Mouse (Mus musculus): ENCODE results near the gene Uvrag. TPM values are rescaled to one million over a fixed set of nuclear protein-coding genes. Genes with fewer than 3 reads are reported as not detected.
"Not testable (repeated sequence)": the region's sequence is repeated elsewhere in the genome, so short reads cannot be mapped to it uniquely, and the experiment has no call there.

Gene Uvrag
- polyA plus RNA-seq, 1 experiment from 2014 or later: 25.8 TPM

DNA sequence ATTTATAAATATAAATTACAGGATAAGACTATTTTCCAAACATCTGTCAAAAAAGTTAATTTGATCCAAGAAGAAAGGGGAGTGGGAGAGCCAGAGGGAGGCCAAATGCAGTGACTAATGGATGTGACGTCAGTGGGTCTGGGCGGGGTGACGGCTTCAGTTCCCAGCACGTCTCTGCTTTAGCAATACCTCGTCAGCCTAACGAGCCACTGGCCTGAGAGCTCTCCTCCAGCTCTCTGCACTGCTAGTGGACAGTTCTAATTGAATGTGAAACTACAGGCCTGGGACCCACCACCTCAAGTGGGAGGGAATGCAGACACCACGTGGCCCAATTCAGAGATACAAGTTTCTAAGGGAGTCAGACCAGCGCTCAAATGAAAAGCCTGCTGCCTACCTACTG, 63.7 kb downstream of the Uvrag start:
- WGBS: 37% methylated on average over 8 of the region's 8 CpGs
- Histone ChIP-seq H3K27ac (ENCODE audit: low read depth) (peak overlapping the region; percentile 61), H3K9ac (ENCODE audit: low read length) (no peak overlapping the region), H3K27me3 (replicated peaks; ENCODE audit: control insufficient read depth, insufficient read depth, low read length) (no peaks in the 10 kb centered on the region), H3K36me3 (ENCODE audit: control insufficient read depth, insufficient read depth, low read length) (0 out of 2 replicates have a peak, but pooled peaks cover 5% of the 10 kb centered on the region), H3K4me3 (ENCODE audit: low read depth, low read length) (no peak overlapping the region), H3K4me1 (replicated peaks; ENCODE audit: control insufficient read depth, insufficient read depth, low read length) (peaks cover 21% of the 10 kb centered on the region), H3K9me3 (ENCODE audit: control insufficient read depth, low read length) (no peaks in the 10 kb centered on the region), H3K4me2 (ENCODE audit: low read length) (no peak overlapping the region)
- no peak for DNase-seq (ENCODE audit: low spot score)
- 0 out of 2 replicates have a peak, but pooled peaks have one; percentile 10 for ATAC-seq (replicated peaks; ENCODE audit: low FRiP score, low TSS enrichment, low read depth)

DNA sequence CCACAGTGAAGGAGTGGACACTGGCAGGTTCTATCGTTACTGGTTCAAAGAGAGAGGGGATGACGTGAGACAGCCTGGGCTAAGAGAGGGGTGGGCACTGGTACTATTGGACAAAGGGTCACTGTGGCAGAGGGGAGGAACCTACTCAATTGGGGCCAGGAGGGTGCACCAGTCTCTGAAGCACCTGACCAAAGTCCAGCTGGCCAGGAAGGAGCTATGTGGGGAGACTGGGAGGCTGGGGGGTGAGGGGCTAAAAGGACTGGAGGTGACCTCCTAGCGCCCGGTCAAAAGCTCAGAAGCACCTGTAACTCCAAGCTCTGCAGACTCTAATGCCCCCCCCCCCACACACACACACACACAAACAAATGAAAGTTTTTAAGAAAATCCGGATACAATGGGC, 65.8 kb downstream of the Uvrag start:
- H3K27me3 ChIP-seq (replicated peaks; ENCODE audit: control insufficient read depth, insufficient read depth, low read length): no peaks in the 10 kb centered on the region
- H3K9ac ChIP-seq (ENCODE audit: low read length): no peak overlapping the region
- ATAC-seq (replicated peaks; ENCODE audit: low FRiP score, low TSS enrichment, low read depth) (no peak), DNase-seq (ENCODE audit: low spot score) (no peak)
- no peak overlapping the region for H3K4me2 ChIP-seq (ENCODE audit: low read length)
- no peak overlapping the region for H3K4me3 ChIP-seq (ENCODE audit: low read depth, low read length)
- no peak overlapping the region for H3K27ac ChIP-seq (ENCODE audit: low read depth)
- H3K9me3 ChIP-seq (ENCODE audit: control insufficient read depth, low read length): no peaks in the 10 kb centered on the region
- H3K4me1 ChIP-seq (replicated peaks; ENCODE audit: control insufficient read depth, insufficient read depth, low read length): peaks cover 27% of the 10 kb centered on the region
- 87% methylated on average over 5 of the region's 5 CpGs for whole genome bisulfite sequencing
- H3K36me3 ChIP-seq (ENCODE audit: control insufficient read depth, insufficient read depth, low read length): no peaks in the 10 kb centered on the region

DNA sequence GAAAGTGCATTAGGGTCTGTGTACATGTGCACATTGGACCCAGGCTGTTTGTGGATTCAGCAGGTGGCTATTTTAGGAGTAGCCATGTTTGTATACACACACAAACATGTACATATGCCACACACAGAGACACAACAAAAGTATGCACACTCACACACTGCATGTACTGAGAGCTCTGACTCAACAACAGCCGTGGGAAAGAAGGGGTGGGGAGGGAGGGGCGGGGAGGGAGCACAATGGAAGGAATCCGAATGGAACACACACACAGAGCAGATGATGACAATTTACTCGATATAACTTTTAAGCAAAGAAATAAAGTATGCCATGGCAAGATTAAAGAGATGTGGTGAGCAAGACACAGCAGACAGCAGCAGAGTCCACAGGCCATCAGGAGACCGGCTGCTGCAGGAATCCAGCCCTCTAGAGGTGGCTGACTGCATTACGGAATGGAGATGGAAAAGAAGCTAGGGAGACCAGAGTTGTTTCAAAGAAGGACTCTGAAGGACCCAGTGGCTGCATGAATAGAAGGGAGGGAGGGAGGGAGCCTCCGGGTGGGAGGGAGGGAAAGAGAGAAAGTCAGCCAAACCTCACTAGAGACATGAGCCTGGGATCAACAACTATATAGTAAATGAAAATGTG, 67.1 kb downstream of the Uvrag start:
- Histone ChIP-seq H3K36me3 (ENCODE audit: control insufficient read depth, insufficient read depth, low read length) (0 out of 2 replicates have a peak, but pooled peaks cover under 1% of the 10 kb centered on the region), H3K4me3 (ENCODE audit: low read depth, low read length) (no peak overlapping the region), H3K4me2 (ENCODE audit: low read length) (no peak overlapping the region), H3K27me3 (replicated peaks; ENCODE audit: control insufficient read depth, insufficient read depth, low read length) (no peaks in the 10 kb centered on the region), H3K4me1 (replicated peaks; ENCODE audit: control insufficient read depth, insufficient read depth, low read length) (peaks cover 25% of the 10 kb centered on the region), H3K27ac (ENCODE audit: low read depth) (no peak overlapping the region), H3K9ac (ENCODE audit: low read length) (no peak overlapping the region), H3K9me3 (ENCODE audit: control insufficient read depth, low read length) (no peaks in the 10 kb centered on the region)
- peak; percentile 58 for ATAC-seq (replicated peaks; ENCODE audit: low FRiP score, low TSS enrichment, low read depth)
- DNase-seq (ENCODE audit: low spot score): peak; percentile 79
- WGBS: 27% methylated on average over 7 of the region's 7 CpGs

DNA sequence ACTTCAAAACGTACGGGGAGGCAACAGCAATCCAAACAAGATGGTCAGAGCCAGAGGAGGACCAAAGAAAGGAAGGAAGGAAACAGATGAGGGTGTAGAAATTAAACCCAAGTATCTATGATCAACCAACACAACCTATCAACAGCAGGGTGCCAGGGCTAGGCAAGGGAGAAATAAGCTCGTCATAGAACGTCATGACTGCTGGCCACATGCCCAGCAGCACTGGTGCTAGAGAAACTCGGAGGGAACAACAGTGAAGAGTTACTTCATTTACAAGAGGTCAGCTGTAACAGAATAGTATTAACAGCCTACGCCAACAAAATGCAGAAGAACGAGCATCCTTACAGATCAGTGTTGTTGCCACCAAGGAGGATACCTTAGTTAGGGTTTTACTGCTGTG, 73.2 kb downstream of the Uvrag start:
- no peak for DNase-seq (ENCODE audit: low spot score)
- peaks cover 24% of the 10 kb centered on the region for H3K4me1 ChIP-seq (replicated peaks; ENCODE audit: control insufficient read depth, insufficient read depth, low read length)
- no peak for ATAC-seq (replicated peaks; ENCODE audit: low FRiP score, low TSS enrichment, low read depth)
- H3K27me3 ChIP-seq (replicated peaks; ENCODE audit: control insufficient read depth, insufficient read depth, low read length): no peaks in the 10 kb centered on the region
- peaks cover 4% of the 10 kb centered on the region; the same call in 1 of the 2 replicates for H3K36me3 ChIP-seq (ENCODE audit: control insufficient read depth, insufficient read depth, low read length)
- H3K9me3 ChIP-seq (ENCODE audit: control insufficient read depth, low read length): no peaks in the 10 kb centered on the region
- 73% methylated on average over 7 of the region's 7 CpGs for WGBS
- no peak overlapping the region for H3K4me3 ChIP-seq (ENCODE audit: low read depth, low read length)
- H3K9ac ChIP-seq (ENCODE audit: low read length): no peak overlapping the region
- no peak overlapping the region for H3K4me2 ChIP-seq (ENCODE audit: low read length)
- no peak overlapping the region for H3K27ac ChIP-seq (ENCODE audit: low read depth)

DNA sequence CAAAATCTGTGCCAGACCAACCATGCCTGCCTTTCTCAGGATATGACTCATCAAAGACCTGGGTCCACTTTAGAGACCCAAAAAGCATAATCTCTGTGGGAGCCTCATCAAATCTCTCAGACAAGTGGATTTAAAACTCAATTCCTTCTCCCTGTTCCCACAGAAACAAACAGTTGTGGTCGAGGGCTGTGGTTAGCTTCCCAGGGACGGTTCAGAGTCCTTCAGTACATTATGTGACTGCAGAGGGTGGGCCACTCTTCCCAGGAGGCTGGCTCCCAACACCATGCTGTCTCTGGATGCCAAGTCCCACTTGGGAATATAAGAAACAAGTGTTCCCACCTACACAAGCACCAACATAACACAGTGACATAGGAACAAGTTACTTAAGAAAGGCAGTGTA, 75.0 kb downstream of the Uvrag start:
- peak overlapping the region; percentile 29; the same call in 1 of the 2 replicates for H3K4me2 ChIP-seq (ENCODE audit: low read length)
- no peak overlapping the region for H3K9ac ChIP-seq (ENCODE audit: low read length)
- H3K9me3 ChIP-seq (ENCODE audit: control insufficient read depth, low read length): no peaks in the 10 kb centered on the region
- H3K27ac ChIP-seq (ENCODE audit: low read depth): peak overlapping the region; percentile 66
- H3K27me3 ChIP-seq (replicated peaks; ENCODE audit: control insufficient read depth, insufficient read depth, low read length): no peaks in the 10 kb centered on the region
- peaks cover 4% of the 10 kb centered on the region; the same call in 1 of the 2 replicates for H3K36me3 ChIP-seq (ENCODE audit: control insufficient read depth, insufficient read depth, low read length)
- DNase-seq (ENCODE audit: low spot score) (no peak), ATAC-seq (replicated peaks; ENCODE audit: low FRiP score, low TSS enrichment, low read depth) (no peak)
- peaks cover 18% of the 10 kb centered on the region for H3K4me1 ChIP-seq (replicated peaks; ENCODE audit: control insufficient read depth, insufficient read depth, low read length)
- WGBS: 4% methylated on average over 2 of the region's 2 CpGs
- no peak overlapping the region for H3K4me3 ChIP-seq (ENCODE audit: low read depth, low read length)

DNA sequence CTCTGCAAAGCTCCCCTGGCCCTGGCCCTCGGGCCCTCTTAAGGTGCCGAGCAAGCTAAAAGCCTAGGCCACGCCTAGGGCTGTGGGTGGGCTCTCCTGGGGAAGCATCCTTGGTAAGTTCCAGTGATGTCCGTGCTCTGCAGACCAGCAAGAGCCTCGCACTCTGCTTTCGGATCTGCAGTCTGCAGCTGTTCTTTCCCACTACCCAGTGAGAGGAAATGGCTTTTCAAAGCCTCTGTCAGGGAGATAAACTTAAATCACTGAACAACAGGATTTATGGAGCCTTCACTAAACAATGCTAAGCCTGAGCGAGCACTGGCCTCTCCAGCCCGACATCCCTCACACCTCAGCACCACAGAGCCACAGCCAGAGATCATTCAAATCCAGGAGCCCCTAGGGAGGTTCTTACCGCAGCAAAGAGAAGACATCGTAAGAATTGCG, 75.5 kb downstream of the Uvrag start:
- Histone ChIP-seq H3K27ac (ENCODE audit: low read depth) (peak overlapping the region; percentile 66), H3K4me2 (ENCODE audit: low read length) (peak overlapping the region; percentile 29), H3K36me3 (ENCODE audit: control insufficient read depth, insufficient read depth, low read length) (peaks cover 4% of the 10 kb centered on the region; the same call in 1 of the 2 replicates), H3K9me3 (ENCODE audit: control insufficient read depth, low read length) (no peaks in the 10 kb centered on the region), H3K9ac (ENCODE audit: low read length) (0 out of 2 replicates have a peak overlapping the region, but pooled peaks have one; percentile 20), H3K4me1 (replicated peaks; ENCODE audit: control insufficient read depth, insufficient read depth, low read length) (peaks cover 18% of the 10 kb centered on the region), H3K27me3 (replicated peaks; ENCODE audit: control insufficient read depth, insufficient read depth, low read length) (no peaks in the 10 kb centered on the region), H3K4me3 (ENCODE audit: low read depth, low read length) (no peak overlapping the region)
- DNase-seq (ENCODE audit: low spot score): no peak
- peak; percentile 56; the same call in 1 of the 2 replicates for ATAC-seq (replicated peaks; ENCODE audit: low FRiP score, low TSS enrichment, low read depth)
- WGBS: 7% methylated on average over 11 of the region's 11 CpGs

DNA sequence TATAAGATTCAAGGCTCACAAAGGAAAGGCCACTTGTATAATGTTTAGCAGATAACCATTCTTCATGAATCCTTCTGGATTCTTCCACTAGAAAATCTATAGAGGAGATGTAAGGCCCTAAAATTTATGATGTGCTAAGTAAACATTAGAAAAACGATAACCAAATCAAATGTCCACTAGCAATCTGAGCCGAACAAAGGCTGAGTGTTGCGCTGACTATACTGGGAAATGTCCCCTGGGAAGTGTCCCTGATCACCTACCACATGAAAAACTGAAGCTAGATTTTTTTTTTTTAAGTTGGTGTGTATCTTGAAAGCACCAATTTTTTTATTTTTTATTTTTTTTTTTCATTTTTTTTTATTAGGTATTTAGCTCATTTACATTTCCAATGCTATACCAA, 76.1 kb downstream of the Uvrag start:
- no peak overlapping the region for H3K4me3 ChIP-seq (ENCODE audit: low read depth, low read length)
- WGBS: 44% methylated on average over 3 of the region's 3 CpGs
- DNase-seq (ENCODE audit: low spot score) (no peak), ATAC-seq (replicated peaks; ENCODE audit: low FRiP score, low TSS enrichment, low read depth) (no peak)
- H3K9ac ChIP-seq (ENCODE audit: low read length): no peak overlapping the region
- peaks cover 4% of the 10 kb centered on the region; the same call in 1 of the 2 replicates for H3K36me3 ChIP-seq (ENCODE audit: control insufficient read depth, insufficient read depth, low read length)
- no peaks in the 10 kb centered on the region for H3K27me3 ChIP-seq (replicated peaks; ENCODE audit: control insufficient read depth, insufficient read depth, low read length)
- H3K27ac ChIP-seq (ENCODE audit: low read depth): no peak overlapping the region
- H3K9me3 ChIP-seq (ENCODE audit: control insufficient read depth, low read length): no peaks in the 10 kb centered on the region
- peaks cover 18% of the 10 kb centered on the region for H3K4me1 ChIP-seq (replicated peaks; ENCODE audit: control insufficient read depth, insufficient read depth, low read length)
- H3K4me2 ChIP-seq (ENCODE audit: low read length): no peak overlapping the region

DNA sequence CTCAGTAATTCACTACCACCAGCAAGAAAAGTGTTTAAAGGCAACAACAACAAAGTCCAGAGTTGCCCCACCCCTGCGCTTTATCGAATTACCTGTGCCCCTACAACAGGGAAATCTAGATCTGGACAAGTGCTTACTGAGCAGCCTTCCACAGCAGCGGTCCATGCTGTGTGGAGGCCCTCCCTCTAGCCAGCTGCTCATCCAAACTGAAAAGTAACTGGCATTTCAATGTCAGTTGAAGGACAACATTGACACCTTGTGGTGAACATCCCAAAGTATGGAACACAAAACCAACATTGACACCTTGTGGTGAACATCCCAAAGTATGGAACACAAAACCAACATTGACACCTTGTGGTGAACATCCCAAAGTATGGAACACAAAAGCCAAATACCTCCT, 78.7 kb downstream of the Uvrag start:
- H3K27ac ChIP-seq (ENCODE audit: low read depth); ATAC-seq (replicated peaks; ENCODE audit: low FRiP score, low TSS enrichment, low read depth); H3K9ac ChIP-seq (ENCODE audit: low read length); DNase-seq (ENCODE audit: low spot score); H3K27me3 ChIP-seq (replicated peaks; ENCODE audit: control insufficient read depth, insufficient read depth, low read length); H3K9me3 ChIP-seq (ENCODE audit: control insufficient read depth, low read length); H3K36me3 ChIP-seq (ENCODE audit: control insufficient read depth, insufficient read depth, low read length); H3K4me2 ChIP-seq (ENCODE audit: low read length); H3K4me3 ChIP-seq (ENCODE audit: low read depth, low read length): not testable (repeated sequence)
- WGBS: 79% methylated on average over 3 of the region's 3 CpGs
- peaks cover 18% of the 10 kb centered on the region for H3K4me1 ChIP-seq (replicated peaks; ENCODE audit: control insufficient read depth, insufficient read depth, low read length)

Data from intestine, embryonic 14.5 days (tissue).